Mouse (Mus musculus) urinary bladder, postnatal 10 days (tissue): ENCODE data around the gene Sectm1a.
A peak's percentile ranks its signal among the peaks of the same experiment; 100 is the strongest.
"Not testable (repeated sequence)": the region's sequence is repeated elsewhere in the genome, so short reads cannot be mapped to it uniquely, and the experiment has no call there.

Experiments used
- DNase-seq: peaks from one replicate; pipeline ENCODE4 v3.0.0; 2022; ENCODE audit warnings: low spot score

The Sectm1a gene

GRCm38 (mm10) chr11:121089756-121090546 is 8.9 kb upstream of the Sectm1a start:
- DNase-seq: no peak

- DNase-seq: no peak
These were observed 8.0 kb upstream of the Sectm1a start for GRCm38 (mm10) chr11:121088997-121089396.

GRCm38 (mm10) chr11:121086296-121086695 is 5.3 kb upstream of the Sectm1a start:
- DNase-seq: no peak

GRCm38 (mm10) chr11:121085181-121085580 is 4.2 kb upstream of the Sectm1a start:
- DNase-seq: no peak

- no peak for DNase-seq
These were observed 2.0 kb upstream of the Sectm1a start for GRCm38 (mm10) chr11:121082857-121083500.

GRCm38 (mm10) chr11:121082250-121082649 is 1.2 kb upstream of the Sectm1a start:
- DNase-seq: no peak

- DNase-seq: no peak
These were observed 690 bp downstream of the Sectm1a start for GRCm38 (mm10) chr11:121080330-121080729.

GRCm38 (mm10) chr11:121075655-121076054 is 5.4 kb downstream of the Sectm1a start:
- no peak for DNase-seq

- not testable (repeated sequence) for DNase-seq
These were observed 11.4 kb downstream of the Sectm1a start for GRCm38 (mm10) chr11:121069662-121070061.

- DNase-seq: no peak
These were observed 13.1 kb downstream of the Sectm1a start for GRCm38 (mm10) chr11:121067895-121068294.

GRCm38 (mm10) chr11:121064197-121064596 is 16.8 kb downstream of the Sectm1a start:
- no peak for DNase-seq

- DNase-seq: no peak
These were observed 17.6 kb downstream of the Sectm1a start, which contains the start of gene Sectm1b for GRCm38 (mm10) chr11:121063379-121063778. TSS of gene Sectm1b (minus strand) at chr11:121063569.

- no peak for DNase-seq
These were observed 19.4 kb downstream of the Sectm1a start for GRCm38 (mm10) chr11:121061615-121062014.

- not testable (repeated sequence) for DNase-seq
These were observed 20.5 kb downstream of the Sectm1a start for GRCm38 (mm10) chr11:121060401-121061067.

GRCm38 (mm10) chr11:121059471-121059870 is 21.5 kb downstream of the Sectm1a start:
- DNase-seq: no peak

- no peak for DNase-seq
These were observed 22.1 kb downstream of the Sectm1a start for GRCm38 (mm10) chr11:121058956-121059355.

- DNase-seq: no peak
These were observed 22.9 kb downstream of the Sectm1a start for GRCm38 (mm10) chr11:121058122-121058521.

GRCm38 (mm10) chr11:121056536-121057236 is 24.3 kb downstream of the Sectm1a start:
- DNase-seq: no peak

- peak; percentile 52 for DNase-seq
These were observed 27.5 kb downstream of the Sectm1a start for GRCm38 (mm10) chr11:121053536-121053935.

- no peak for DNase-seq
These were observed 28.6 kb downstream of the Sectm1a start for GRCm38 (mm10) chr11:121052387-121052786.

GRCm38 (mm10) chr11:121051793-121052192 is 29.2 kb downstream of the Sectm1a start:
- DNase-seq: no peak

GRCm38 (mm10) chr11:121049840-121050239 is 31.2 kb downstream of the Sectm1a start:
- DNase-seq: no peak
